Comparison of ENCODE assay signal across 7 mouse cellular contexts in the genomic region with DNA sequence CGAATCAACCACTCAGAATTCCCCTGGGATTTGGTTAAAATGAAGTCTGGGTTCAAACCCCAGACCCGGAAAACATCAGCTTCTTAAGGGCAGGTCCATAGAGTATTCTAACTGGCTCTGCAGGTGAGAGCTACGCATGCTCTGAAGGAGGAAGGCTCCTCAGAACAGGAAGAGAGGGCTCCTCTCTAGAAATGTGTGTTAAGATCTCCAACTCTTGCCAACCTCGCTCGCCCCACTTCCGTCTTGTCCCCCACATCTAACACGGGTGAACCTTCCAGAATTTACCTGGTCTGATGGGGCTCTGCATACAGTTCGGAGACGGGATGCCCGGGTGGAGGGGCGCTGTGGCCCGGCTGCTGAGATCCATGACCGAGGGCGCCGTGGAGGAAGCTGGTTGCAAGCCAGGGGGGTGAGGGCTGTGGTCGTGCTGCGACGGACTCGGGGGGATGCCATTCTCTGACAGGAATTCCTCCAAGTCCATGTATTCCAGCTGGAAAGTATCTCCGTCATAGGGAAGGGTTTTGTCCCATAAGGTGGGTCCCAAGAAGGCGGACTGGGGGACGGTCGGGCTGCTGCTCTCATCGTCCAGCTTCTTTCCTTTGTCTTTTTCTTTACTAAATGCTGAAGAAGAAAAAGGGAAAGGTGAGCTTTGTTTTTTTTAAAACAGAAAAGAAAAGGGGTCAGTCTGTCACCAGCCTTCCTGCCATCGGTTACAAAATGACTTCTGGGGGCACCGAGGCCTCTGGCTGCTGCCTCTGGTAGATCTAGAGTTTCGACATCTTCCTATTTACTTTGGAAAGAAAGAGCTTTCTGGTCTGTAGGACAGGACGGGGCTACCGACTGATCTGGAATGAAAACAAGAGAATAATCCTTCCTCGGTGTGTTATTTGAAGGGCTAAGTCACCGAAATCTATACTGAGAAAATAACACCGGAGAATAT. TPM values are rescaled to one million over a fixed set of nuclear protein-coding genes. Genes with fewer than 3 reads are reported as not detected.
A peak's percentile ranks its signal among the peaks of the same experiment; 100 is the strongest.
DNase-seq lines count a peak whose midpoint lies in the region; ATAC-seq lines count a peak whose summit lies in the region.

No protein-coding gene starts in this region.

- no peaks in the 10 kb centered on the region for H3K36me3 ChIP-seq in lung, embryonic 15.5 days
- H3K36me3 ChIP-seq in forebrain, embryonic 15.5 days, result no peaks in the 10 kb centered on the region
- H3K36me3 ChIP-seq in liver, embryonic 15.5 days (replicated peaks), result no peaks in the 10 kb centered on the region
- no peaks in the 10 kb centered on the region for H3K36me3 ChIP-seq in intestine, embryonic 16.5 days (ENCODE audit: control insufficient read depth, insufficient read depth, low read length)

- H3K27ac ChIP-seq in lung, embryonic 15.5 days, result no peak overlapping the region
- no peak overlapping the region for H3K27ac ChIP-seq in forebrain, embryonic 15.5 days (replicated peaks)
- H3K27ac ChIP-seq in liver, embryonic 15.5 days (replicated peaks), result peak overlapping the region; percentile 68; the same call in 1 of the 2 replicates
- no peak overlapping the region for H3K27ac ChIP-seq in intestine, embryonic 16.5 days (ENCODE audit: low read length)

- no peak overlapping the region for H3K9ac ChIP-seq in lung, embryonic 15.5 days
- H3K9ac ChIP-seq in forebrain, embryonic 15.5 days (replicated peaks), result no peak overlapping the region
- H3K9ac ChIP-seq in liver, embryonic 15.5 days, result no peak overlapping the region
- H3K9ac ChIP-seq in intestine, embryonic 16.5 days (ENCODE audit: low read depth, low read length), result no peak overlapping the region

- H3K27me3 ChIP-seq in lung, embryonic 15.5 days, result peaks cover 29% of the 10 kb centered on the region
- H3K27me3 ChIP-seq in forebrain, embryonic 15.5 days, result peaks cover 21% of the 10 kb centered on the region
- H3K27me3 ChIP-seq in liver, embryonic 15.5 days, result peaks cover 71% of the 10 kb centered on the region
- peaks cover 10% of the 10 kb centered on the region; the same call in 1 of the 2 replicates for H3K27me3 ChIP-seq in intestine, embryonic 16.5 days (replicated peaks; ENCODE audit: control insufficient read depth, insufficient read depth, low read length)

- peak overlapping the region; percentile 93 for H3K4me2 ChIP-seq in lung, embryonic 15.5 days
- H3K4me2 ChIP-seq in forebrain, embryonic 15.5 days (replicated peaks), result peak overlapping the region; percentile 96
- peak overlapping the region; percentile 76 for H3K4me2 ChIP-seq in liver, embryonic 15.5 days
- no peak overlapping the region for H3K4me2 ChIP-seq in intestine, embryonic 16.5 days (ENCODE audit: low read depth, low read length)

- no peak for DNase-seq in lung, postnatal 14 days
- peak; percentile 23 to 33 for DNase-seq in thymus, postnatal 10 days (ENCODE audit: low spot score in 2 of 2)
- DNase-seq in retina, postnatal 1 day, result no peak

- WGBS in lung, embryonic 15.5 days, result 49% methylated on average over 32 of the region's 32 CpGs
- 45% methylated on average over 32 of the region's 32 CpGs for WGBS in forebrain, embryonic 15.5 days
- 18% methylated on average over 32 of the region's 32 CpGs for WGBS in liver, embryonic 15.5 days (ENCODE audit: insufficient replicate concordance)
- WGBS in intestine, embryonic 16.5 days, result 61% methylated on average over 32 of the region's 32 CpGs

- H3K4me3 ChIP-seq in lung, embryonic 15.5 days, result peak overlapping the region; percentile 49; the same call in 1 of the 2 replicates
- peak overlapping the region; percentile 3; the same call in 1 of the 2 replicates for H3K4me3 ChIP-seq in forebrain, embryonic 15.5 days
- H3K4me3 ChIP-seq in liver, embryonic 15.5 days (replicated peaks), result peak overlapping the region; percentile 53
- H3K4me3 ChIP-seq in intestine, embryonic 16.5 days (ENCODE audit: low read length), result no peak overlapping the region

- peaks cover 30% of the 10 kb centered on the region for H3K4me1 ChIP-seq in lung, embryonic 15.5 days
- peaks cover 25% of the 10 kb centered on the region for H3K4me1 ChIP-seq in forebrain, embryonic 15.5 days
- peaks cover 21% of the 10 kb centered on the region for H3K4me1 ChIP-seq in liver, embryonic 15.5 days (replicated peaks)
- H3K4me1 ChIP-seq in intestine, embryonic 16.5 days (ENCODE audit: control insufficient read depth, insufficient read depth, low read length), result peaks cover 13% of the 10 kb centered on the region

- ATAC-seq in lung, embryonic 15.5 days (ENCODE audit: borderline replicate concordance, extremely low read depth, low FRiP score, low TSS enrichment), result no peak
- ATAC-seq in forebrain, embryonic 15.5 days (replicated peaks), result no peak
- ATAC-seq in liver, embryonic 15.5 days (ENCODE audit: insufficient read depth), result 0 out of 2 replicates have a peak, but pooled peaks have one; percentile 29
- no peak for ATAC-seq in intestine, embryonic 16.5 days

- H3K9me3 ChIP-seq in lung, embryonic 15.5 days, result no peaks in the 10 kb centered on the region
- H3K9me3 ChIP-seq in forebrain, embryonic 15.5 days, result no peaks in the 10 kb centered on the region
- no peaks in the 10 kb centered on the region for H3K9me3 ChIP-seq in liver, embryonic 15.5 days (replicated peaks)
- no peaks in the 10 kb centered on the region for H3K9me3 ChIP-seq in intestine, embryonic 16.5 days (ENCODE audit: control insufficient read depth, low read length)

RNA-seq across cellular contexts. Expression of gene Hlf, which starts 2.9 kb away (rescaled TPM):
- polyA plus RNA-seq in lung, embryonic 15.5 days (2015; fragmentation: Nextera tagmentation; extraction: Ambion mirVana), result 4.6 TPM in 2 replicates
- polyA plus RNA-seq in forebrain, embryonic 15.5 days (2015; fragmentation: Nextera tagmentation; extraction: Ambion mirVana), result 4.2 TPM in 2 replicates
- polyA plus RNA-seq in liver, embryonic 15.5 days (2015; fragmentation: Nextera tagmentation; extraction: Ambion mirVana), result 5.0 TPM in 2 replicates
- polyA plus RNA-seq in intestine, embryonic 16.5 days (2015; fragmentation: Nextera tagmentation; extraction: Ambion mirVana), result 0.79 and 2.1 TPM in 2 replicates

Comparison
In these comparisons a context has a peak if more than half of its experiments do, and no peak if none do; other contexts are left out.
1. DNase-seq: peak in thymus, postnatal 10 days (2 of 2); none in lung, postnatal 14 days (single experiment) and retina, postnatal 1 day (single experiment).